Mouse (Mus musculus) megakaryocyte, embryonic 14.5 days (primary cell): Measurements from ENCODE around the gene Sh3bgr.

Experiments
- FLI1 ChIP-seq: IDR thresholded peaks from 2 replicates; pipeline ENCODE4 v1.6.1; 2012; ENCODE audit warnings: low read length, inconsistent platforms, mixed read lengths
- GATA1 ChIP-seq: IDR thresholded peaks from 3 replicates; pipeline ENCODE4 v1.6.1; 2012; ENCODE audit warnings: mixed read lengths, low read length, inconsistent platforms, borderline replicate concordance

DNA sequence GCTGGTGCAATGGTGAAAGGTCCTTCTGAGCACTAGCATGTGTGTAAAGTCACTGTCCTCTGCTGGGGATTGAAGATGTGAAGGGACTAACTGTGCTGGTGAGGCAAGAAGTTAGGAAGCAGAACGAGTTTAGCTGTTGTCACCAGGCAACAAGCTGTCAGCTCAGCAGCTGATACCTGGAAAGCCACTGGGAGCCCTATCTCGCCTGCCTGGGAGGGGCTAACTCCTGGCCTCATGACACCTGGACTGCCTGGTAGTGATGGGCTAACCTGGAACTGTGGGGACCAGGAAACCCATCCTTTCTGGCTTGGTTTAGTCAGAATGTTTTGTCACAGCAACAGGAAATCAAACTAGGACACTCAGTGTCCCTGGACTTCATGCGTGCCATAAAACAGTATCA lies 76.3 kb downstream of the Sh3bgr start:
- no peak for TF ChIP-seq GATA1
- no peak for TF ChIP-seq FLI1
